Mouse (Mus musculus): ENCODE data around the gene Strn3.
"Not testable (repeated sequence)": the region's sequence is repeated elsewhere in the genome, so short reads cannot be mapped to it uniquely, and the experiment has no call there.

The Strn3 gene

GRCm38 (mm10) chr12:51621161-51621560 is 70.5 kb downstream of the Strn3 start:
- DNase-seq (ENCODE audit: low read depth in 1 of 2, low spot score in 2 of 2), result no peak

DNA sequence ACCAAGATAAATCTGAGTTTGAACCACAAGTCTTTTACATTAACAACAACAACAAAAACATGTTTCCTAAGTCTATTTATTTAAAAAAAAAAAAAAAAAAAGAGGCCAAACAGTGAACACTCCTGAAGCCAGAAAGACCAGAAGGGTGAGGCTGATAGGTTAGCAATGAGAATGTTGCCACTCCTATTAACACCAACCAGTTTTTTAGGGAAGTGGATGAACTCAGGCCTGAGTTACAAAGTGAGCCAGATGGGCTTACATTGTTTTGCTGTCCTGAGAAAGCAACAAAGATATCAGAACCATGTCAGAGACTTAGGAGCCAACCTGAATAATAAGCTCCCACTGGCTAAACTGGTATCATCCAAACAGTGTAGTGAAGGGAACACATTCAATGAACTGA is 71.1 kb downstream of the Strn3 start:
- DNase-seq (ENCODE audit: low read depth in 1 of 2, low spot score in 2 of 2), result no peak

DNA sequence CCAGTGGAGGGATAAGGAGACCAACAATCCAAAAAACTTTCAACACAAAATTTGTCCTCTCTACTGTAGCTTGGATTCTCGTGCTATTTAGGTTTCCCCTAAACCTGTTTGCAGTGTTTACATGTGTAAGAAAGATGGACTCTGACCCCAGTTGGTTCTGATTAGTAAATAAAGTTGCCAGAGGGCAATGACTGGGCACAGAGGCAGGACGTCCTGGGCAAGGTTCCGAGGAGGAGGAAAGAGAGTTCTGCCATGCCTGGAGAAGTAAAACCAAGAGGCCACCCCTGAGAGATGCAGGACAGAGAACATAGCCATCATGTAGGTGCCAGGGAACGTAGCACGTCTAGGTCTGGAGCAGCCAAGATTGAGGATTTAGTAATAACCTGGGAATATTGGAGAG is 79.3 kb downstream of the Strn3 start:
- DNase-seq (ENCODE audit: low read depth in 1 of 2, low spot score in 2 of 2), result no peak

- DNase-seq (ENCODE audit: low read depth in 1 of 2, low spot score in 2 of 2), result no peak
Measured at GRCm38 (mm10) chr12:51606138-51606537, 85.6 kb downstream of the Strn3 start.

- no peak for DNase-seq (ENCODE audit: low read depth in 1 of 2, low spot score in 2 of 2)
Measured at GRCm38 (mm10) chr12:51603306-51603705, 88.4 kb downstream of the Strn3 start.

GRCm38 (mm10) chr12:51594030-51594470 is 97.6 kb downstream of the Strn3 start:
- no peak for DNase-seq (ENCODE audit: low read depth in 1 of 2, low spot score in 2 of 2)

- DNase-seq (ENCODE audit: low read depth in 1 of 2, low spot score in 2 of 2), result no peak
Measured at GRCm38 (mm10) chr12:51593229-51594029, 98.3 kb downstream of the Strn3 start, which contains the start of gene Coch. TSS of gene Coch (plus strand) at chr12:51593341.

DNA sequence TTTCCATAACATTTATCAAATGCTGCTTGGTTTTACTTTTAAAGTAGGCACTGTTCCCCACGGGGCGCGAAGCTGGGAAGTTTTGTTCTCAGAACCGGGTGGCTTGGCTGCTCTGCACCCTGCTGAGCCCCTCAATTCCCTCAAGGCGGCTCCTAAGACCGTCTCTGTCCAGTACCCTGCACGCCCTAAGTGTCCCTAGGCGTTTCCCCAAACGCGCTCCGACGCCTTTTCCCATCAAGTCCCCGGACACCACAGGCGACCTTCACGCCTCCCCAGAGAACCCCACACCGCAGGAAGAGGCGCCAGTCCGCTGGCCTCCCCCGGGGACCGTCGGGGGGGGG is 98.8 kb downstream of the Strn3 start:
- DNase-seq (ENCODE audit: low read depth in 1 of 2, low spot score in 2 of 2), result no peak

GRCm38 (mm10) chr12:51591921-51592320 is 99.8 kb downstream of the Strn3 start:
- DNase-seq (ENCODE audit: low read depth in 1 of 2, low spot score in 2 of 2), result no peak

DNA sequence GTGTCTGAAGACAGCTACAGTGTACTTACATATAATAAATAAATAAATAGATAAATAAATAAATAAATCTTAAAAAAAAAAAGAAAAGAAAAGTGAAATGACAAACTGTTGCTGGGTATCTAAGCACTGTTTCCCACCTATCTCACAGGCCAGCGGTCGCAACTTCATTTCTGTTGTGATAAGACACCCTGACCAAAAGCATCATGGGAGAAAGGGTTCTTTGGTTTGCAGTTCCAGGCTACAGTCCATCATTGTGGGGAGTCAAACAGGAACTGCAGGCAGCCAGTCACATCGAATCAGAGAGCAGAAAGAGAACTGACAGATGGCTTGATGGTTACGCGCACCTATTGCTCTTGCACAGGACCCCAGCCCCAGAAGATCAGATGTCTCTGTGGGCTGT is 102.4 kb downstream of the Strn3 start:
- DNase-seq (ENCODE audit: low read depth in 1 of 2, low spot score in 2 of 2), result no peak

- not testable (repeated sequence) for DNase-seq (ENCODE audit: low read depth in 1 of 2, low spot score in 2 of 2)
Measured at GRCm38 (mm10) chr12:51577816-51578215, 113.9 kb downstream of the Strn3 start.

DNA sequence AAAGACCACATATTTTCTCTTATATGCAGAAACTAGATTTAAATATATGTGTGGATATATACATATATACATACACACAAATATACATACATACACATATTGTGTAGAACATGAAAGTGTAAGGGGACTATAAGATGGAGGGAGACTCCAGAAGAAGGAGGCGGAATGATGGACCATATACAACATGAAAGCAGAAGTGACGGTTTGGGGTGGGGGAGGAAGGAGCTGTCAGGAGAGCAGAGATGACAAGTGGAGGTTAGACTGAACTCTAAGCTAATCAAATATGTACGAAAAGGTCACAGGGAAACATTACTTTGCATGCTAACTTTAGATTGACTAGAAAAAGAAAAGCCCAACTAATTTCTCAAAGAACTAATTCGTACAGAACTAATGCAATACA is 119.0 kb downstream of the Strn3 start:
- no peak for DNase-seq (ENCODE audit: low read depth in 1 of 2, low spot score in 2 of 2)

GRCm38 (mm10) chr12:51569944-51570343 is 121.8 kb downstream of the Strn3 start:
- DNase-seq (ENCODE audit: low read depth in 1 of 2, low spot score in 2 of 2), result no peak

- DNase-seq (ENCODE audit: low read depth in 1 of 2, low spot score in 2 of 2), result no peak
Measured at GRCm38 (mm10) chr12:51569472-51569871, 122.2 kb downstream of the Strn3 start.

- DNase-seq (ENCODE audit: low read depth in 1 of 2, low spot score in 2 of 2), result no peak
Measured at GRCm38 (mm10) chr12:51567225-51567624, 124.5 kb downstream of the Strn3 start.

GRCm38 (mm10) chr12:51561416-51561815 is 130.3 kb downstream of the Strn3 start:
- DNase-seq (ENCODE audit: low read depth in 1 of 2, low spot score in 2 of 2), result no peak
